Mouse (Mus musculus) embryonic facial prominence, embryonic 11.5 days (tissue): Measurements from ENCODE around the gene Cd274. TPM values are rescaled to one million over a fixed set of nuclear protein-coding genes. Genes with fewer than 3 reads are reported as not detected.

ENCODE experiments used
- ATAC-seq: fragments of 200-750 bp; cut with Nextera tagmentation; replicated peaks from 2 replicates; pipeline ENCODE4 v1.8.0; 2017; ENCODE audit warnings: low read depth; ENCODE audit not compliant: insufficient number of reproducible peaks, low FRiP score, low TSS enrichment
- DNase-seq: peaks from one replicate; pipeline ENCODE4 v3.0.0-alpha.2; 2015; ENCODE audit warnings: low spot score
- H3K27ac ChIP-seq: fragments of 300-500 bp; sonication (generic); replicated peaks from 2 replicates; pipeline ENCODE4 v1.5.1; 2014; ENCODE audit warnings: mild to moderate bottlenecking, low read depth, low read length, control low read depth
- H3K27me3 ChIP-seq: fragments of 300-500 bp; sonication (generic); 2 replicates; pipeline ENCODE4 v1.6.1; 2014; ENCODE audit warnings: mild to moderate bottlenecking, low read length, moderate library complexity, mixed read lengths; ENCODE audit not compliant: control insufficient read depth, insufficient read depth
- H3K36me3 ChIP-seq: fragments of 300-500 bp; sonication (generic); replicated peaks from 2 replicates; pipeline ENCODE4 v1.6.1; 2014; ENCODE audit warnings: low read depth, mild to moderate bottlenecking, low read length, moderate library complexity, mixed read lengths; ENCODE audit not compliant: control insufficient read depth, insufficient read depth
- H3K4me1 ChIP-seq: fragments of 300-500 bp; sonication (generic); 2 replicates; pipeline ENCODE4 v1.6.1; 2014; ENCODE audit warnings: low read length, mixed read lengths; ENCODE audit not compliant: control insufficient read depth, insufficient read depth
- H3K4me2 ChIP-seq: fragments of 300-500 bp; sonication (generic); 2 replicates; pipeline ENCODE4 v1.6.1; 2014; ENCODE audit warnings: low read depth, mild to moderate bottlenecking, control low read depth, low read length, moderate library complexity
- H3K4me3 ChIP-seq: fragments of 300-500 bp; sonication (generic); 2 replicates; pipeline ENCODE4 v1.5.1; 2014; ENCODE audit warnings: low read depth, low read length, control low read depth
- H3K9ac ChIP-seq: fragments of 300-500 bp; sonication (generic); replicated peaks from 2 replicates; pipeline ENCODE4 v1.6.1; 2014; ENCODE audit warnings: mild to moderate bottlenecking, control low read depth, low read length
- H3K9me3 ChIP-seq: fragments of 300-500 bp; sonication (generic); replicated peaks from 2 replicates; pipeline ENCODE4 v1.6.1; 2016; ENCODE audit warnings: mild to moderate bottlenecking, low read length, inconsistent platforms, mixed read lengths; ENCODE audit not compliant: control insufficient read depth
- WGBS: fragments of 180-500 bp; shearing (Covaris S2); extraction: QIAGEN DNeasy Blood & Tissue Kit; methylation state at CpG from one replicate; pipeline ENCODE4 v1.1.7; 2014; 5-methylcytosine and 5-hydroxymethylcytosine counted together
- polyA plus RNA-seq: library from polyadenylated mRNA; unstranded; fragments of >200 nt; fragmentation: Nextera tagmentation; extraction: Ambion mirVana; gene quantifications from 2 replicates; pipeline ENCODE4 v1.2.1, GENCODE M21; 2014

Gene Cd274
- polyA plus RNA-seq, 1 experiment from 2014 or later = 0.25 TPM

DNA sequence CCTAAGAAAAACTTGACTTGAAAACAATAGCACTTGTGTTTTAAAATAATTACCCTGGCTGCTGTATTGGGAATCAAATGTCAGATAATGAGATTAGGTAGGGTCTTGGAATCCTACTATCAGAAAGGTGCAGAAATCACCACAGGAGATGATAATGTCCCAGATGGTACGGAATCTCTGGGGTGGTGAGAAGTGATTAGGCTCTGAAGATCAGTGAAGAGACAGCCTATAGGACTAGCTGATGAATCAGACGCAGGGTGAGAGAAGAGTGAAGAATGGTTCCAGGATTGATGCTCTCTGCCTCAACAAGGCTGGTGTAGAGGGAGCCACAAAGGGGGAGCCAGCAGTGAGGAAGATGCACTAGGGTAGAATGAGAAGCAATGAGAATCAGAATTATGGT, 49.9 kb downstream of the Cd274 start:
- ATAC-seq (no peak), DNase-seq (no peak)
- Histone ChIP-seq H3K36me3 (no peaks in the 10 kb centered on the region), H3K4me1 (no peaks in the 10 kb centered on the region), H3K27me3 (no peaks in the 10 kb centered on the region), H3K4me3 (no peak overlapping the region), H3K27ac (no peak overlapping the region), H3K4me2 (no peak overlapping the region), H3K9ac (no peak overlapping the region), H3K9me3 (no peaks in the 10 kb centered on the region)
- WGBS = 54% methylated on average over 2 of the region's 2 CpGs

DNA sequence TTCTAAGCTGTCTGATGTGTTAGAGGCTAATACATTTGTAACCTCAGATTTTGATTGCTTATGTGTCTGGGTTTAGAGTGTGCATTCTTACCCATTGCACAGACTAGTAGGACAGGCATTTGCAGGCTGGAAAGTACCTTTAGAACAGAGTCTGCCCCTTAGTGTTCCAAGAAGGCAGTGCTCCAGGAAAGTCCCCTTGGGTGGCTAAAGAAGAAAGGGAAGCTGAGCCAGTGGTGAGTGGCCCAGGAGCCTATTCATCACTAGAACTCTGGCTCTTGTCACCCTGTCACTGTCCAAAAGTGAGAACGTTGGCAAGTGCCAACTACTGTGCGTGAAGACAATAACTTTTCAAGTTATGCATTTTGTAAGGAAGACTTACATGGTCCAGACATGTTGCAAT, 50.6 kb downstream of the Cd274 start:
- ATAC-seq (no peak), DNase-seq (no peak)
- Histone ChIP-seq H3K9me3 (no peaks in the 10 kb centered on the region), H3K27me3 (no peaks in the 10 kb centered on the region), H3K4me1 (no peaks in the 10 kb centered on the region), H3K27ac (no peak overlapping the region), H3K36me3 (no peaks in the 10 kb centered on the region), H3K9ac (no peak overlapping the region), H3K4me3 (no peak overlapping the region), H3K4me2 (no peak overlapping the region)
- 83% methylated on average over 2 of the region's 2 CpGs for WGBS

DNA sequence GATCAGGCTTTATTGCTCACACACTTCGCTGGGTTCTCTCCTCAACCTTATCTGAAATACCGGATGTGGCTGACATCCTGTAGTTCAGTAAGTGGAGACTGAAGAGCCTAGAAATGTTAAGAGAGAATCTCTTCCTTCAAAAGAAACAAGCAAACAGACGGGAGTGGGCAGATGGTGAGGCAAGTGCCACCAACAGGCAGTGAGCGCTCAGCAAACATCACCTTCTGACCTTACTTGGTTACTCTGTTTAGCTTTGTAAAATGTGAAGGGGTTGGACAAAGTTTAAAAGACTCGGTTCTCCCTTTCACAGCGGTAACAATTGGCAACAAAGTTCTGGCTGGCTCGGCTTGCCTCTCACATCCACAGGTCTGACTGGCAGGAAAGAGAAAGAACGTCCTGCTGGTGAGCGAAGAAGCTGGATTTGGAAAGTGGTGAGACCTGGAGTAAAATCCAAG, 51.4 kb downstream of the Cd274 start:
- no peaks in the 10 kb centered on the region for H3K4me1 ChIP-seq
- no peak overlapping the region for H3K27ac ChIP-seq
- no peak for ATAC-seq
- WGBS = 37% methylated on average over 9 of the region's 9 CpGs
- no peak overlapping the region for H3K4me2 ChIP-seq
- no peaks in the 10 kb centered on the region for H3K36me3 ChIP-seq
- DNase-seq = no peak
- no peaks in the 10 kb centered on the region for H3K27me3 ChIP-seq
- H3K4me3 ChIP-seq = no peak overlapping the region
- H3K9ac ChIP-seq = no peak overlapping the region
- H3K9me3 ChIP-seq = no peaks in the 10 kb centered on the region

DNA sequence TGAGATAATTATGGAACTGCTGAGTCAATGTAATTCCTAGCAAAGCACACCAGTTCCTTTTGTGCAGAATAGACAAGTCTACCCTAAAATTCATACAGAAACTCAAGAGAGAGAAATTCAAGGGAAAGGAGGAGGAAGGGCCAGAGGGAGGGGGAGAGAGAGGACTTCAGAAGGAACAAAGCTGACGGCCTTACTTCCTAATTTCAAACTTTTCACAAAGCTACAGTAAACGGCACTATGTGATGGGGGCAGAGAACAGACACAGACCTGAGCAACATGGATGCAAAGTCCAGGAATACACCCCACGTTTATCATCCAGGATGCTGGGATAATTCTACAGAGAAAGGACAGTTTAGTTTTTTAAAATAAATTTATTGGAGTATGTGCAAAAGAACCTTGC, 52.3 kb downstream of the Cd274 start:
- WGBS = 69% methylated on average over 3 of the region's 3 CpGs
- Histone ChIP-seq H3K9me3 (no peaks in the 10 kb centered on the region), H3K27me3 (no peaks in the 10 kb centered on the region), H3K4me3 (no peak overlapping the region), H3K36me3 (no peaks in the 10 kb centered on the region), H3K27ac (no peak overlapping the region), H3K4me1 (no peaks in the 10 kb centered on the region), H3K9ac (no peak overlapping the region), H3K4me2 (no peak overlapping the region)
- ATAC-seq (no peak), DNase-seq (no peak)

DNA sequence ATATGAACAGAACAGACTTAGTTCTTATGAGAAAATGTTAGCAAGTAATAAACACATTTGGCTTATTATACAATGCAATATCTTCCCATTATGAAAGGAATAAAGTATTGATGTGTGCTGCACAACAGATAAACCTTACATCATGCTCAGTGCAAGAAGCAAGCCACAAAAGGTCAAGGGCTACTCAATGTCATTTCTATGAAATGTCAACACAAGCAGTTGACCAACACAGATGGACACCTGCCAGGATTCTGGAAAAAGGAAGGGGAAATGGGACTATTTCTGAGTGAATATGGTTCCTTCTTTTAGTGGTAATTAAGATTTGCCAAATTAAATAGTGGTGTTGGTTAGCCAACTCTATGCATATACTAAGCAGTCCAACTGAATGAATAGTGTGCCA, 52.7 kb downstream of the Cd274 start:
- no peak for DNase-seq
- Histone ChIP-seq H3K9ac (no peak overlapping the region), H3K27ac (no peak overlapping the region), H3K9me3 (no peaks in the 10 kb centered on the region), H3K4me3 (no peak overlapping the region), H3K27me3 (no peaks in the 10 kb centered on the region), H3K36me3 (no peaks in the 10 kb centered on the region), H3K4me2 (no peak overlapping the region), H3K4me1 (no peaks in the 10 kb centered on the region)
- no peak for ATAC-seq

DNA sequence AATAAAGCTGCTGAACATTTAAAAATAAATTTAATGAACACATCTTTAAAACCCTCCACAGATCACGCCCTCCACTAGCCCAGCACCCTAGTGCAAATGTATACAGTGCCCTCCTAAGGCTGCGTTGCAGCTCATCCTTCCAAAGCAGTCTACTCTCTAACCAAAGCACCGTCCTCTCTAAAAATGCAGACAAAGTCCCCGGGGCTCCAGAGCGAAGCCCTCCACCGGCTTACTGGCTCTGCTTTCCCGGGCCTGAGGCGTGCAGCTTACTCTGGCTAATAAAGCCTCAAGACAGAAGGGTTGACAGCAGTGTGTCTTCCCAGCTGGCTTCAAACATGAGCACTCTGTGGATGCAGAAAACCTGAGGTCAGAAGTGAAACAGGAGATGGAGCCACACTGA, 53.1 kb downstream of the Cd274 start:
- ATAC-seq = no peak
- Histone ChIP-seq H3K36me3 (no peaks in the 10 kb centered on the region), H3K4me1 (no peaks in the 10 kb centered on the region), H3K27me3 (no peaks in the 10 kb centered on the region), H3K4me2 (no peak overlapping the region), H3K9ac (no peak overlapping the region), H3K4me3 (no peak overlapping the region), H3K27ac (no peak overlapping the region), H3K9me3 (no peaks in the 10 kb centered on the region)
- 70% methylated on average over 8 of the region's 8 CpGs for WGBS
- DNase-seq = no peak

DNA sequence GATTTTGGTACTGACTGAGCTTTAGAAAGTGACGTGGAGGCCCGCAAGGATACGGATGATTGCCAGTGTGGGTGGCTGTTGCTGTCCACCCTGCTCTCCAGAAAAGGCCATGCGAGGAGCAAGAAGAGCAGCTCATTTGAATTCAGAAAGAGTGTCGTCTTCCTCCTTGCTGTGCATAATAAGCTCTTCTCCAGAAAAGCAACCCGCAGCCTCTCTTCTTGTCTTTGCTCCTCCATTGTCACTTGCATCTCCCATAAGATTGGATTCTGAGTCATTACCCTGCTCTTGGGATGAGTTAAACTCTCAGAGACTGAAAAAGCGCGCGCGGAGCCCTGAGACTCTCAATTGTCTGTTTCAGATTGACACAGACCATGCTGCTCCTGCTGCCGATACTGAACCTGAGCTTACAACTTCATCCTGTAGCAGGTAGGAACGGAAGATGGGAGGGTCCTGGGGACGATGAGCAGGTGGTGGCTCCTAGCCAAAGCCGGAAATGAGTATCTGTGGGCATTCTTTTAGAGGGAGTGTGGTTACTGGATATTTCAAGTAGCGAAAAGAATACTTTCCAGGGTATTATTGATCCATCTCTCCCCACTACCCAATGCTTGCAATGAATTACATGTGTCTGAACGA, 54.9 kb downstream of the Cd274 start:
- Histone ChIP-seq H3K4me1 (no peaks in the 10 kb centered on the region), H3K27me3 (no peaks in the 10 kb centered on the region), H3K4me3 (no peak overlapping the region), H3K9ac (no peak overlapping the region), H3K9me3 (no peaks in the 10 kb centered on the region), H3K36me3 (no peaks in the 10 kb centered on the region), H3K27ac (no peak overlapping the region), H3K4me2 (no peak overlapping the region)
- DNase-seq (no peak), ATAC-seq (no peak)
- WGBS = 87% methylated on average over 16 of the region's 16 CpGs

DNA sequence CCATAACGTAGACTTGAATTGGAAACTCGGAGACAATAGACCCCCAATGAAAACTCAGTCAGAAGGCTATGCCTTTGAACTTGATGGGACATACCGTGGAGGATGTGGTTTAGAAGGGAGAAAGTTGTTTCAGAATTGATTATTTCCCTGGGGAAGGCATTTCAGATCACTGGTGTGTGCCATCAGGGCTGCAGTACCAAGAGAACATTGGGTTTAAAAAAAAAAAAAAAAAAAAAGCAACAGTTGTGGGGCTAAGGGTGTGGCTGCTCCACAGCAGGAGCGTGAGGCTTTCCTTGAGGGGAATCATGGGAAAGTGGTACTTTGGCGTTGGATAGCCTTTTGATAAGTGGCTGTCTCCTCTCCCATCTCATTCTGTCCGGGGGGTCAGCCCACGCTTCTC, 55.5 kb downstream of the Cd274 start:
- H3K9ac ChIP-seq = no peak overlapping the region
- H3K27ac ChIP-seq = no peak overlapping the region
- WGBS = 87% methylated on average over 7 of the region's 7 CpGs
- H3K36me3 ChIP-seq = no peaks in the 10 kb centered on the region
- no peaks in the 10 kb centered on the region for H3K4me1 ChIP-seq
- H3K9me3 ChIP-seq = no peaks in the 10 kb centered on the region
- H3K4me2 ChIP-seq = no peak overlapping the region
- no peaks in the 10 kb centered on the region for H3K27me3 ChIP-seq
- DNase-seq = no peak
- H3K4me3 ChIP-seq = no peak overlapping the region
- no peak for ATAC-seq
